Mouse (Mus musculus) lung, embryonic 14.5 days (tissue): ENCODE measurements around the gene Gpr22. TPM values are rescaled to one million over a fixed set of nuclear protein-coding genes. Genes with fewer than 3 reads are reported as not detected.

Experiments
- ATAC-seq: fragments of 200-750 bp; cut with Nextera tagmentation; 2 replicates; pipeline ENCODE4 v1.8.0; 2017; ENCODE audit warnings: mild to moderate bottlenecking, moderate TSS enrichment, moderate library complexity; ENCODE audit not compliant: insufficient read depth
- DNase-seq: peaks from one replicate; pipeline ENCODE4 v3.0.0-alpha.2; 2015
- H3K27ac ChIP-seq: fragments of 300-500 bp; sonication (generic); 2 replicates; pipeline ENCODE4 v1.5.1; 2014; ENCODE audit warnings: low read depth, mild to moderate bottlenecking, moderate library complexity
- H3K27me3 ChIP-seq: fragments of 300-500 bp; sonication (generic); 2 replicates; pipeline ENCODE4 v1.6.1; 2014; ENCODE audit warnings: low read length, control low read depth; ENCODE audit not compliant: insufficient read depth
- H3K36me3 ChIP-seq: fragments of 300-500 bp; sonication (generic); 2 replicates; pipeline ENCODE4 v1.6.1; 2014; ENCODE audit warnings: control low read depth; ENCODE audit not compliant: insufficient read depth
- H3K4me1 ChIP-seq: fragments of 300-500 bp; sonication (generic); 2 replicates; pipeline ENCODE4 v1.6.1; 2014; ENCODE audit warnings: antibody characterized with exemption, control low read depth; ENCODE audit not compliant: insufficient read depth
- H3K4me2 ChIP-seq: fragments of 300-500 bp; sonication (generic); 2 replicates; pipeline ENCODE4 v1.6.1; 2014; ENCODE audit warnings: mild to moderate bottlenecking
- H3K4me3 ChIP-seq: fragments of 300-500 bp; sonication (generic); 2 replicates; pipeline ENCODE4 v1.5.1; 2014; ENCODE audit warnings: low read depth, low read length
- H3K9ac ChIP-seq: fragments of 300-500 bp; sonication (generic); 2 replicates; pipeline ENCODE4 v1.6.1; 2014
- H3K9me3 ChIP-seq: fragments of 300-500 bp; sonication (generic); 2 replicates; pipeline ENCODE4 v1.6.1; 2016; ENCODE audit warnings: low read depth, low read length, control low read depth
- CTCF ChIP-seq: IDR thresholded peaks from 2 replicates; pipeline ENCODE4 v1.5.1; 2016; ENCODE audit warnings: antibody characterized with exemption, low read depth
- WGBS: fragments of 180-500 bp; shearing (Covaris S2); extraction: QIAGEN DNeasy Blood & Tissue Kit; methylation state at CpG from one replicate; pipeline ENCODE4 v1.1.7; 2014; 5-methylcytosine and 5-hydroxymethylcytosine counted together
- polyA plus RNA-seq: library from polyadenylated mRNA; unstranded; fragments of >200 nt; fragmentation: Nextera tagmentation; extraction: Ambion mirVana; gene quantifications from 2 replicates; pipeline ENCODE4 v1.2.1, GENCODE M21; 2014

The Gpr22 gene
- polyA plus RNA-seq = 0.51 and 0.54 TPM in 2 replicates

DNA sequence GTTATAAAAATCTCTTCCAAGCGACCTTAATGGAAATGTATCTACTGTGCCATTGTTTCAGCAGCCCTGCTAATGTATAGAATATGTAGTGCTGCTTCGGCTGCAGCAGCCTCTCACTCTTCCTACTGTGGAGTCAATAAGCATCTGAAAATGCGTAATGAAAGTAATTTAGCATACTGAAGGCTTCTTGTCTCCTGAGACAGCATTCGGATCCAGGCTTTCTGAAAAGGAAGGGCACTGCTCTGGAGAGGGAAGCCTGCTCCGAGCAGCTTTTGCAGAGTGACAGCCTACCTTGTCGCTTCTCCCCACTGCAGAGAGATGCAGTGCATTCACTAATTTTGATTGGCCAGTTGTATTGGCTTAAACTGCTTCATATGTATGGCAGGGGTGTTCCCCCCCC lies at the start of gene Gpr22:
Gene Gpr22, minus strand, starts transcription at position 348 of the 400 bp plus-strand sequence.
- Histone ChIP-seq H3K36me3 (no peaks in the 10 kb centered on the region), H3K4me1 (no peaks in the 10 kb centered on the region), H3K27me3 (no peaks in the 10 kb centered on the region), H3K27ac (no peak within 1 kb of the TSS), H3K9me3 (no peaks in the 10 kb centered on the region), H3K9ac (no peak within 1 kb of the TSS; the same call in 1 of the 2 replicates), H3K4me2 (no peak within 1 kb of the TSS), H3K4me3 (no peak within 1 kb of the TSS)
- ATAC-seq = no peak
- no peak for DNase-seq
- no peak for TF ChIP-seq CTCF
- 52% methylated on average over 6 of the region's 6 CpGs for WGBS

DNA sequence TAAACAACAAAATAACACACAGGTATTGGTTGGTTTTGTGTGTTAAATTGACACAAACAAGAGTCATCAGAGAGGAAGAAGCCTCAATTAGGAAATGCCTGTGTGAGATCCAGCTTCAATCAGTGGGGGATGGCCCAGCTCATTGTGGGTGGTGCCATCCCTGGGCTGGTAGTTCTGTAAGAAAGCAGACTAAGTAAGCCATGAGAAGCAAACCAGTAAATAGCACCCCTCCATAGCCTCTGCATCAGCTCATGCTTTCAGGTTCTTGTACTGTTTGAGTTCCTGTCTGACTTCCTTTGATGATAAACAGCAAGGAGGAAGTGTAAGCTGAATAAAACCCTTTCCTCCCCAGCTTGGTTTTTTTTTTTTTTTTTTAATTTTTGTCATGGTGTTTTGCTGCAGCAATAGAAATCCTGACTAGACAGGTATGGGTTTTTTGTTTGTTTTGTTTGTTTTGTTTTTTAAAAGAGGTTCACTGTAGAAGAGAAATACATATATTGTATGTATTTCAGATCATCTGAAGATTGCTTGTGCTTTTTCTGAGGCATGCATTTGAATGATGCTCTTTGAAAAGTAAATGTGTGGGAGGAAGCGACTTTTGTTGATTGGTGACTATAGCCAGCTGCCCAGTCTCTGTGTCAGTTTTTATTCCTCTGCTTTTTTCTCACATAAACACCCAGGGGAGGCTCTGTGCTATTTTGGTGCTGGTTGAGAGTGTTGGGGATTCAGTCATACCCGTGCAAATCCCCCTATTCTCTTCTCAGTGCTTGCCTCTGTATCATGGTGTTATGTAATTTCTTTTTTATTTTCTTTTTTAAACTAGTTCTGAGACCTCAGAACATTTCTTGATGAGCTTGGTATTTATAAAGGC lies 42.4 kb upstream of the Gpr22 start:
- Histone ChIP-seq H3K9me3 (no peaks in the 10 kb centered on the region), H3K4me1 (no peaks in the 10 kb centered on the region), H3K27me3 (no peaks in the 10 kb centered on the region), H3K9ac (no peak overlapping the region), H3K4me3 (no peak overlapping the region), H3K36me3 (no peaks in the 10 kb centered on the region), H3K4me2 (no peak overlapping the region), H3K27ac (no peak overlapping the region)
- DNase-seq (no peak), ATAC-seq (no peak)
- no peak for TF ChIP-seq CTCF
- WGBS = 36% methylated on average over 2 of the region's 2 CpGs

DNA sequence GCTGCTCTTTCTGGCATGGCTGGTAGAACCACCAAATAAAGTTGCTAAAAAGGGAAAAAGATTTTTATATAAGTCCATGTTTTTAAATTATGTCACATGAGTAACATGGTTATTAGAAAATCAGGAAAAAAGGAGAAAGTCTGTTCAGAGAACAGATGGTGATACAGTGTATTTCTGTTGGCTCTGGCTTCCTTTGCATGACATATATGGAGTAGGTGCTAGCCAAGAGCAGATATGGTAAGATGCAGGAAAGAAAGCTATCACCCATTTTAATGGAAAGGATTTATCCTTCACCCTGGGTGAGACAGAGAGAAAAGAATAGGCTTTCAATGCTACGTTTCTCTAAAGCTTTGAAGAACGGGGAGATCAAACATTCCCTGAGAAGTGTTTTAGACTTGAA lies 40.7 kb upstream of the Gpr22 start:
- DNase-seq (no peak), ATAC-seq (no peak)
- WGBS = 28% methylated on average over 2 of the region's 2 CpGs
- no peaks in the 10 kb centered on the region for H3K27me3 ChIP-seq
- H3K27ac ChIP-seq = no peak overlapping the region
- no peaks in the 10 kb centered on the region for H3K4me1 ChIP-seq
- H3K4me3 ChIP-seq = no peak overlapping the region
- H3K36me3 ChIP-seq = no peaks in the 10 kb centered on the region
- H3K4me2 ChIP-seq = no peak overlapping the region
- no peak overlapping the region for H3K9ac ChIP-seq
- TF ChIP-seq CTCF = no peak
- H3K9me3 ChIP-seq = no peaks in the 10 kb centered on the region

DNA sequence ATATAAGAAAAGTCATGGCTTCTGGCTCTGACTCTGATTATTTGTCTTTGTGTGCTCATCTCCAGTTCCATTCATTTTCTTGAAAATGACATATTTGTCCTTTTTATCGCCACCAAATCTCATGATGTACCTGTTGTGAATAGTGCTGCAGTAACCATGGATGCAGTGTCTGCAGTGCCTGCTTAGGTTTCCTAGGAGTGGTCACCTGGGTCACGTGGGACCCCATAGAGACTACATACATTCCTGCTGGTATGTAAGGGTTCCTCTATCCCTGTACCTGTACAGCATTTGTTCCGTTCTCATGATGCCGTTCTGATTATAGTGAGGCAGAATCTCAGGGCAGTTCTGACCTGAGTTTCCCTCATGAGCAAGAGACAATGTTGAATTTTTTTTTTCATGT lies 36.1 kb upstream of the Gpr22 start:
- DNase-seq (no peak), ATAC-seq (no peak)
- H3K9me3 ChIP-seq = no peaks in the 10 kb centered on the region
- 91% methylated on average over 4 of the region's 4 CpGs for WGBS
- no peak overlapping the region for H3K4me2 ChIP-seq
- no peak overlapping the region for H3K4me3 ChIP-seq
- H3K27ac ChIP-seq = no peak overlapping the region
- no peak overlapping the region for H3K9ac ChIP-seq
- no peaks in the 10 kb centered on the region for H3K4me1 ChIP-seq
- no peak for TF ChIP-seq CTCF
- H3K36me3 ChIP-seq = no peaks in the 10 kb centered on the region
- H3K27me3 ChIP-seq = no peaks in the 10 kb centered on the region

DNA sequence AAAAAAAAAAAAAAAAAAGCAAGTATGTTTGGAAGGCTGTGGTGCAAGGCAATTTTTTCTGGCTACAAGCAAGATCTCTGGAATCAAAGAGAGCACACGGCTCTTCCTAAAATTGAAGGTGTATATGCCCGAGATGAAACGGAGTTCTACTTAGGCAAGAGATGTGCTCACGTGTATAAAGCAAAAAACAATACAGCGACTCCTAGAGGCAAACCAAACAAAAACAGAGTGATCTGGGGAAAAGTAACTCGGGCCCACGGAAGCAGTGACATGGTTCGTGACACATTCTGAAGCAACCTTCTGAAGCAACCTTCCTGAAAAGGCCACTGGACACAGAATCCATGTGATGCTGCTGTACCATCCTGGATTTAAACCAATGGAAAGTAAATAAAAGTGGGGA lies 33.6 kb upstream of the Gpr22 start:
- DNase-seq (no peak), ATAC-seq (no peak)
- Histone ChIP-seq H3K36me3 (no peaks in the 10 kb centered on the region), H3K4me1 (no peaks in the 10 kb centered on the region), H3K9ac (no peak overlapping the region), H3K27ac (no peak overlapping the region), H3K4me3 (no peak overlapping the region), H3K4me2 (no peak overlapping the region), H3K9me3 (no peaks in the 10 kb centered on the region), H3K27me3 (no peaks in the 10 kb centered on the region)
- TF ChIP-seq CTCF = no peak
- 83% methylated on average over 8 of the region's 8 CpGs for WGBS

DNA sequence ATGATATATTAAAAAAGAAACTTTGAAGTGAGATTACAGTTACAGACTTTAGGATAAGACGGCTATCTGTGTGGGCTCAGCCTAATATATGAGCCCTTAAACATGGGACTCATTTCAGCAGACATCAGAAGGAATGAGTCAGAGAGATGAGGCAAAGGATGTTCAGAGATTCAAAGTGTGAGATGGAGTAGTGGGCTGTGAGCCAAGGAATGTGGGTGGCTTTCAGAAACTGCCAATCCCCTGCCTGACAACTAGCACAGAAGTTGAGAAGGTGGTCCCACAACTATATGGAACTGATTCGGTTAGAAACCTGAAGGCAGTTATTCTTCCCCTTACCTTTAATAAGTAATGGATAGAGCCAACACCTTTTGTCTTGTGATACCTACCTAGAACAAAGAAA lies 20.9 kb upstream of the Gpr22 start:
- Histone ChIP-seq H3K4me2 (no peak overlapping the region), H3K36me3 (no peaks in the 10 kb centered on the region), H3K9ac (no peak overlapping the region), H3K4me1 (no peaks in the 10 kb centered on the region), H3K27me3 (no peaks in the 10 kb centered on the region), H3K4me3 (no peak overlapping the region), H3K27ac (no peak overlapping the region), H3K9me3 (no peaks in the 10 kb centered on the region)
- DNase-seq = no peak
- 70% methylated on average over 2 of the region's 2 CpGs for WGBS
- no peak for ATAC-seq
- TF ChIP-seq CTCF = no peak

DNA sequence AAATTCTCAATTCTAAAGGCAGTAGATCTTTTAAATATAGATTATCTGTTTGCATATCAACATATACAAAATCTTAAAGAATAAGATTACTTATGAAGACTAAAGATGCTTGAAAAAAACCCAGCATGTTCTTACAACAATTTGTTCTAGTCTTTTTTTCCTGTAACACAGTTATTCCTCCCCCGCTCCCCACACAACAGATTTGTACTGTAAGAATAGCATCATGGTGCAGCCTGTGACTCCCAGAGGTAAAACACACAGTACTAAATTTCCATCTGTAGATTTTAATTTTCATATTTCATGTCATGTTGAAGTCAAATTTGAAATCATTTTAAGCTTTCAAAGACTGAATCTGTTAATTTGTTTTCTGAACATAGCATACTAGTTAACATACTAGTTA lies 16.4 kb upstream of the Gpr22 start:
- no peaks in the 10 kb centered on the region for H3K9me3 ChIP-seq
- no peak overlapping the region for H3K9ac ChIP-seq
- no peaks in the 10 kb centered on the region for H3K36me3 ChIP-seq
- TF ChIP-seq CTCF = no peak
- no peak overlapping the region for H3K4me2 ChIP-seq
- H3K27me3 ChIP-seq = no peaks in the 10 kb centered on the region
- WGBS = 96% methylated on average over 1 of the region's 1 CpGs
- H3K27ac ChIP-seq = no peak overlapping the region
- H3K4me1 ChIP-seq = no peaks in the 10 kb centered on the region
- H3K4me3 ChIP-seq = no peak overlapping the region
- DNase-seq = no peak
- no peak for ATAC-seq
